Mouse (Mus musculus) limb, embryonic 10.5 days (tissue): ENCODE measurements around the gene Mtfr1l. TPM values are rescaled to one million over a fixed set of nuclear protein-coding genes. Genes with fewer than 3 reads are reported as not detected.
A peak's percentile ranks its signal among the peaks of the same experiment; 100 is the strongest.
"Not testable (repeated sequence)": the region's sequence is repeated elsewhere in the genome, so short reads cannot be mapped to it uniquely, and the experiment has no call there.

ENCODE experiments used
- DNase-seq: peaks from one replicate; pipeline ENCODE4 v3.0.0-alpha.2; 2017; ENCODE audit warnings: low spot score
- H3K27ac ChIP-seq: fragments of 300-500 bp; sonication (generic); 2 replicates; pipeline ENCODE4 v1.5.1; 2016; ENCODE audit warnings: mild to moderate bottlenecking
- H3K27me3 ChIP-seq: fragments of 300-500 bp; sonication (generic); 2 replicates; pipeline ENCODE4 v1.6.1; 2016; ENCODE audit warnings: low read depth, mild to moderate bottlenecking; ENCODE audit not compliant: poor library complexity, severe bottlenecking
- H3K36me3 ChIP-seq: fragments of 300-500 bp; sonication (generic); 2 replicates; pipeline ENCODE4 v1.6.1; 2016; ENCODE audit warnings: mild to moderate bottlenecking, moderate library complexity
- H3K4me1 ChIP-seq: fragments of 300-500 bp; sonication (generic); 2 replicates; pipeline ENCODE4 v1.6.1; 2016
- H3K4me3 ChIP-seq: fragments of 300-500 bp; sonication (generic); 2 replicates; pipeline ENCODE4 v1.5.1; 2016; ENCODE audit warnings: mild to moderate bottlenecking, moderate library complexity
- H3K9me3 ChIP-seq: fragments of 300-500 bp; sonication (generic); replicated peaks from 2 replicates; pipeline ENCODE4 v1.6.1; 2016; ENCODE audit warnings: mild to moderate bottlenecking
- WGBS: fragments of 180-500 bp; shearing (Covaris S2); methylation state at CpG from one replicate; pipeline ENCODE4 v1.1.7; 2016; 5-methylcytosine and 5-hydroxymethylcytosine counted together
- polyA plus RNA-seq: library from polyadenylated mRNA; unstranded; fragments of >200 nt; fragmentation: Nextera tagmentation; extraction: Ambion mirVana; gene quantifications from 2 replicates; pipeline ENCODE4 v1.2.1, GENCODE M21; 2016

Mtfr1l gene
- polyA plus RNA-seq, 1 experiment from 2014 or later: 109 TPM

GRCm38 (mm10) chr4:134506713-134507112, 28.5 kb downstream of the Mtfr1l start:
- 88% methylated on average over 19 of the region's 19 CpGs for WGBS
- H3K4me1 ChIP-seq: peaks cover 10% of the 10 kb centered on the region

GRCm38 (mm10) chr4:134505966-134506594, 29.1 kb downstream of the Mtfr1l start:
- Histone ChIP-seq H3K36me3 (no peaks in the 10 kb centered on the region), H3K9me3 (no peaks in the 10 kb centered on the region), H3K4me1 (0 out of 2 replicates have a peak, but pooled peaks cover 3% of the 10 kb centered on the region), H3K27me3 (no peaks in the 10 kb centered on the region), H3K27ac (no peak overlapping the region), H3K4me3 (no peak overlapping the region)
- DNase-seq: no peak
- WGBS: 86% methylated on average over 3 of the region's 4 CpGs

More at GRCm38 (mm10) chr4:134506713-134507112, 28.5 kb downstream of the Mtfr1l start:
- DNase-seq: no peak
- no peaks in the 10 kb centered on the region for H3K36me3 ChIP-seq
- H3K27me3 ChIP-seq: no peaks in the 10 kb centered on the region
- H3K9me3 ChIP-seq: no peaks in the 10 kb centered on the region
- no peak overlapping the region for H3K4me3 ChIP-seq
- H3K27ac ChIP-seq: no peak overlapping the region

- H3K9me3 ChIP-seq: no peaks in the 10 kb centered on the region
- 92% methylated on average over 4 of the region's 4 CpGs for WGBS
- no peak overlapping the region for H3K27ac ChIP-seq
- no peaks in the 10 kb centered on the region for H3K27me3 ChIP-seq
- DNase-seq: no peak
- H3K36me3 ChIP-seq: no peaks in the 10 kb centered on the region
- no peaks in the 10 kb centered on the region for H3K4me1 ChIP-seq
- H3K4me3 ChIP-seq: no peak overlapping the region
Measured at GRCm38 (mm10) chr4:134505303-134505789, 29.8 kb downstream of the Mtfr1l start.

GRCm38 (mm10) chr4:134503686-134504357, 31.4 kb downstream of the Mtfr1l start:
- DNase-seq: no peak
- Histone ChIP-seq H3K27me3 (no peaks in the 10 kb centered on the region), H3K9me3 (no peaks in the 10 kb centered on the region), H3K36me3 (no peaks in the 10 kb centered on the region), H3K4me1 (no peaks in the 10 kb centered on the region), H3K27ac (no peak overlapping the region), H3K4me3 (no peak overlapping the region)
- WGBS: 79% methylated on average over 4 of the region's 4 CpGs

- Histone ChIP-seq H3K4me3 (no peak overlapping the region), H3K4me1 (peaks cover 14% of the 10 kb centered on the region), H3K27me3 (peaks cover 20% of the 10 kb centered on the region), H3K36me3 (no peaks in the 10 kb centered on the region), H3K27ac (no peak overlapping the region), H3K9me3 (no peaks in the 10 kb centered on the region)
- 95% methylated on average over 6 of the region's 6 CpGs for WGBS
- DNase-seq: no peak
Measured at GRCm38 (mm10) chr4:134501095-134501494, 34.1 kb downstream of the Mtfr1l start.

GRCm38 (mm10) chr4:134498983-134499382, 36.2 kb downstream of the Mtfr1l start:
- not testable (repeated sequence) for DNase-seq, H3K36me3 ChIP-seq, H3K9me3 ChIP-seq, H3K27ac ChIP-seq, H3K4me3 ChIP-seq
- Histone ChIP-seq H3K4me1 (peaks cover 24% of the 10 kb centered on the region), H3K27me3 (peaks cover 20% of the 10 kb centered on the region)
- WGBS: 89% methylated on average over 6 of the region's 6 CpGs

GRCm38 (mm10) chr4:134497986-134498731, 37.0 kb downstream of the Mtfr1l start:
- Histone ChIP-seq H3K4me1 (peaks cover 24% of the 10 kb centered on the region), H3K4me3 (no peak overlapping the region), H3K27me3 (peaks cover 20% of the 10 kb centered on the region), H3K36me3 (no peaks in the 10 kb centered on the region), H3K9me3 (no peaks in the 10 kb centered on the region), H3K27ac (no peak overlapping the region)
- 84% methylated on average over 12 of the region's 12 CpGs for WGBS
- no peak for DNase-seq

GRCm38 (mm10) chr4:134497223-134497622, 38.0 kb downstream of the Mtfr1l start:
- Histone ChIP-seq H3K9me3 (no peaks in the 10 kb centered on the region), H3K4me3 (peak overlapping the region; percentile 72), H3K36me3 (no peaks in the 10 kb centered on the region), H3K27ac (peak overlapping the region; percentile 78), H3K27me3 (peaks cover 20% of the 10 kb centered on the region), H3K4me1 (peaks cover 24% of the 10 kb centered on the region)
- no peak for DNase-seq
- 16% methylated on average over 6 of the region's 6 CpGs for WGBS

- 3% methylated on average over 35 of the region's 35 CpGs for WGBS
- Histone ChIP-seq H3K36me3 (no peaks in the 10 kb centered on the region), H3K4me3 (peak within 1 kb of the TSS; percentile 72), H3K9me3 (no peaks in the 10 kb centered on the region), H3K27me3 (peaks cover 20% of the 10 kb centered on the region), H3K27ac (peak within 1 kb of the TSS; percentile 78), H3K4me1 (peaks cover 24% of the 10 kb centered on the region)
- peak; percentile 62 for DNase-seq
Measured at GRCm38 (mm10) chr4:134496595-134497210, 38.5 kb downstream of the Mtfr1l start, which contains the start of gene Paqr7. Paqr7 (plus strand) TSS chr4:134496697.

GRCm38 (mm10) chr4:134495546-134495923, 39.7 kb downstream of the Mtfr1l start:
- H3K4me3 ChIP-seq: no peak overlapping the region
- H3K9me3 ChIP-seq: no peaks in the 10 kb centered on the region
- H3K27ac ChIP-seq: 0 out of 2 replicates have a peak overlapping the region, but pooled peaks have one; percentile 1
- peaks cover 20% of the 10 kb centered on the region for H3K27me3 ChIP-seq
- 85% methylated on average over 5 of the region's 5 CpGs for WGBS
- no peaks in the 10 kb centered on the region for H3K36me3 ChIP-seq
- DNase-seq: no peak
- H3K4me1 ChIP-seq: peaks cover 24% of the 10 kb centered on the region

- Histone ChIP-seq H3K27me3 (peaks cover 20% of the 10 kb centered on the region), H3K4me1 (peaks cover 24% of the 10 kb centered on the region), H3K27ac (0 out of 2 replicates have a peak overlapping the region, but pooled peaks have one; percentile 1), H3K36me3 (no peaks in the 10 kb centered on the region), H3K4me3 (no peak overlapping the region), H3K9me3 (no peaks in the 10 kb centered on the region)
- WGBS: 80% methylated on average over 16 of the region's 16 CpGs
- no peak for DNase-seq
Measured at GRCm38 (mm10) chr4:134494780-134495545, 40.2 kb downstream of the Mtfr1l start.

- H3K4me3 ChIP-seq, DNase-seq, H3K9me3 ChIP-seq, H3K27ac ChIP-seq, H3K36me3 ChIP-seq: not testable (repeated sequence)
- H3K4me1 ChIP-seq: peaks cover 24% of the 10 kb centered on the region
- 88% methylated on average over 6 of the region's 6 CpGs for WGBS
- peaks cover 20% of the 10 kb centered on the region for H3K27me3 ChIP-seq
Measured at GRCm38 (mm10) chr4:134494161-134494560, 41.0 kb downstream of the Mtfr1l start.
